Mouse (Mus musculus): ENCODE data around the gene Glis3. TPM values are rescaled to one million over a fixed set of nuclear protein-coding genes. Genes with fewer than 3 reads are reported as not detected.
A peak's percentile ranks its signal among the peaks of the same experiment; 100 is the strongest.

Glis3 gene
- 1 to 10 TPM in 3 of 4 experiments, under 1 TPM in 1; 0.98 to 1.7 (median 1.5) TPM for total RNA-seq (2022)

DNA sequence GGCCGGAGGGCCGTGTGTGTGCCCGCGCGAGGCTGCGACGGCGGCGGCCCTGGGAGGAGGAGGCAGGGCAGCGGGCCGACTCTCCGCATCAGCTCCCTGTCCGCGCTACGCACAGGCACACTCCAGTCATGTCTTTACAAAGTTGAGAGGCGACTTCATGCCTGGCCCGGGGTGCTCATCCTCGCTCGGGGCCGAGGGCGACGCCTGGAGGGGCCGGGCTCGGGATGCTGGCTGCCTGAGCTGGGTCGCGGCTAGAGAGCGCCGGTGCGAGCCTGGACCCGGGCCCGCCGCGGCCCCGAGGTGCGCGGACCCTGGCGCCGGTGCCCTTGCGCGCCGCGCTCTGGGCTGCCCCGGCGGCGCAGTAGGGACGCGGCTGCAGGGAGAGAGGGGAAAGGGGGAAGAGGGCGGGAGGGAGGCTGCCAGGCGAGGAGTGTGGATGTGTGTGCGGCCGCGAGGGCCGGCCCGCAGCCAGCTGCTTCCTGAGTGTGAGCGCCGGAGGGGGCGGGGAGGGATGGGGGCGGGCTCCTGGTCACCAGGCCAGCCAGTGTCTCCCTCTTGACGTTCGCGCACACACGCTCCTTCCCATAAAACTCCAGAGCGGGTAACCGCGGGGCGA lies at the start of gene Glis3:
Glis3 (minus strand) TSS at position 302 of the 616 bp plus-strand sequence.
- DNase-seq (ENCODE audit: low spot score) = peak; percentile 37

DNA sequence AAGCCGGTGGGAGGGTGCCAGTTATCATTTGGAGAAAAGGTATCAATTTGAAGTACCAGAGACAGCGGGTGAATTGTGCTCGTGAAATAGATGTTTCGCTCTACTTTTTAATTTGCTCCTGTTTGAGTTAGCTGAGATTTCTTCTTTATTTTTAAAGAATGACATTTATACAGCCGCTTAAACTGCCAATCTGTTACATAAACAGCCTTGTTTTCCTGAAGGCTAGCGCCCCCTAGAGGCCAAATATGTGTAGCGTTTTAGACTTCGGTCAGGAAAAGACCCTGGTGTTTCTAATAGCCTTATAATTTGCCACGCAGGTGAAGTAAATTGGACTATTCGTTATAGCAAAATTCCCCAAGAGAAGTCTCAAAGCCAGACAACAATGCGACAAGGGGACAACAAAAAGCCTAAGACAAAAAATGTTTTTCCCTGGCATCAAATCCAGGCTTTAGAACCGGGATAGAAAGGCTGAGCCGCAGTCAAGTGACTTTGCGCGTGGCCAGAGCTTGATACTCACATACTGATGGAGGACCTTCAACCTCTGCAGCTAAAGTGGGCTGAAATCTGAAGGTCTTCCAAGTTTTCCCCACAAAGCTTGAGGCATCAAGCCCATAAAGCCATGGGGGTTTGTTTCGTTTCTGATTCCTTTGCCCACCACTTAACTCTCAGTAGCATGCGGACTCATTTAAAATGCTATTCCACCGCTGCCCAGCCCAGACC lies 46.4 kb upstream of the Glis3 start:
- peak; percentile 75 for DNase-seq (ENCODE audit: low spot score)

- DNase-seq (ENCODE audit: low spot score) = no peak
These were observed 44.8 kb upstream of the Glis3 start for GRCm38 (mm10) chr19:28724641-28725040.

DNA sequence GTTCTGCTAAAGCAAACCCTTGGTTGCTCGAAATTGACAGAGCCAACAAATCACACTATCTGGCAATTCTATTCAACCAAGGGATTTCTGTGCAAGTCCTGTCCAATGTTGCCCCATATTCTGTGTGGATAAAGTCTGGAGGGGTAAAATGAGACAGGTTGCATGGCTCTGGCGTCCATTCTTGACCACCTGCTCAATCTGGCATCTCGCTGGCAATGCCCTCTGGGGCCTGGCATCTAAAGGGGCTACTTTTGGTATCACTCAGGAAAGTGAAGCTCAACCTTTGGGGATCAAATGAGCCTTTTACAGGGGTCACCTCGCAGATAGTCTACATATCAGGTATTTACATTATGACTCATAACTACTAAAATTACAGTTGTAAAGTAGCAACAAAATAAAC lies 42.7 kb upstream of the Glis3 start:
- no peak for DNase-seq (ENCODE audit: low spot score)

DNA sequence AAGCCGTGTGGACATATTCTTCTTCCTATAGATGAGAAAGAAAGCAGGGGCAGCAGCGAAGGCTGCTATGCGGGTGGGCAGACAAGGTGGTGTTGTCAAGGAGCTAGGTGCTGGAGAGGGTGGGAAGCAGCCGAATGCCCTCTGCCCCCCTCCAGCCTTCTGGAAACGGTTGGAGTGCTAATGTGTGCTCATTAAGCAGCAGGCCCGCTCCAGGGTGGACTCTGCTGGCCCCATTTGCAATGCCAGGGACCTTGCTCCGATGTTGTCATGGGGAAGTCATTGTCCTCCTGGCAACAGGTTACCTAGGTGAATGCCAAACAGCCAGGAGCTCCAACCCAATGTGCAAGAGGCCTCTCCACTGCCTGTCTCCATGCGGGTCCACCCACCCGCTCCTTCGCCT lies 42.0 kb upstream of the Glis3 start:
- no peak for DNase-seq (ENCODE audit: low spot score)

GRCm38 (mm10) chr19:28720016-28720415 lies 40.1 kb upstream of the Glis3 start:
- DNase-seq (ENCODE audit: low spot score) = no peak

DNA sequence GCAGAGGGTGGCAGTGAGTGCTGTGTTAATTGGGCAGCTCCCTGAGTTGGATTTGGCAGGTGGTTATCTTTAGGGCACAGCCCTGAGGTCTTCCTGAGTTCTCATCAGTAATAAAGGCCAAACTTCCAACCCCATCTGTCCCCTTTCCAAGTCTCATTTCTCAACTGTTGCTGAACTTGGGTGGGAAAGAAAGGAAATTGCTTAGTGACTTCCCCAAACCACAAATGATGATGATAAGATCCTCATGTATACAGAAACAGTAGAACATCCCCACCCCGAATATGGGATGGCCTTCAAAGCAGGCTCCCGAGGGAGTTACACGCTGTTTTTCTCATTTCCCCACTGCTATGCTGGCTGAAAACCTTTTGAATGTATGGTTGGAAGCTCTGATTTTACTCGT lies 34.8 kb upstream of the Glis3 start:
- peak; percentile 4 for DNase-seq (ENCODE audit: low spot score)

- DNase-seq (ENCODE audit: low spot score) = no peak
These were observed 17.8 kb upstream of the Glis3 start for GRCm38 (mm10) chr19:28697718-28698117.

- DNase-seq (ENCODE audit: low spot score) = no peak
These were observed 6.5 kb upstream of the Glis3 start for GRCm38 (mm10) chr19:28686398-28686797.

DNA sequence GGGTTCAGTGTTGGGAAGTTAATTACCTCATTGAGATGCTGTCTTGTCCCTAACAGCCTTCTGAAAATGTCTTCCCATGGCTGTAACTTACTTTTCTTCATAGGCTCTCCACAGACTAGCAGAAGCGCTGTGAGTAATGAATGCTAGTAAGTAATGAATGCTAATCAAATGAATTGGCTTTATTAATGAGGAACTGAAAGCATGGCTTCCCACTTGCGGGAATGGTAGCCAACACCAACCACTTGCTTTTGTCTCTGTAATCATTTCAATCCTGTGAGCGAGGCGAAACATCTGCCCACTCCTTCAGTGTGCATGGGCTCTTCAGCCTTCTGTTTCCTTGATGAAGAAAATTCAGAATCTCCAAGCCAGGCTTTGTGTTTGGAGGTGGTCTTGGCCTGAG lies 5.6 kb upstream of the Glis3 start:
- no peak for DNase-seq (ENCODE audit: low spot score)

DNA sequence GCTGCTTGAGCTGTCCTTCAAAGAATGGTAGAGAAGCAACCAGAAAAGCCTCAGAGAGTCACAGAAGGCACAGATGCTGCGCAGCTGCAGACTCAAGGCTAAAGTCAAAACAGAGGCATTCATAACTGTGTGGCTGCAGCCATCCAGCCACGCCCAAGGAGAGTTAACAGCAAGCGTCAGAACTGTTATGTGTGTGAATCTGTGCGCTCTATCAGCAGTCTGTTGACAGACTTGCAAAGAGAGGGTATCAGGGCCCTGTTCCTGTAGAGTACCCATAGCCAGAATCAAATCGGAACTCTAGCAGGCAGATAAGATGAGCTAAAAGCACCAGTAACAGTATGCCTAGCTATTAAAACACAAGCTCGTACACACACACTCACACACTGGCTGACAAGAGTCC lies 4.5 kb upstream of the Glis3 start:
- DNase-seq (ENCODE audit: low spot score) = no peak

DNA sequence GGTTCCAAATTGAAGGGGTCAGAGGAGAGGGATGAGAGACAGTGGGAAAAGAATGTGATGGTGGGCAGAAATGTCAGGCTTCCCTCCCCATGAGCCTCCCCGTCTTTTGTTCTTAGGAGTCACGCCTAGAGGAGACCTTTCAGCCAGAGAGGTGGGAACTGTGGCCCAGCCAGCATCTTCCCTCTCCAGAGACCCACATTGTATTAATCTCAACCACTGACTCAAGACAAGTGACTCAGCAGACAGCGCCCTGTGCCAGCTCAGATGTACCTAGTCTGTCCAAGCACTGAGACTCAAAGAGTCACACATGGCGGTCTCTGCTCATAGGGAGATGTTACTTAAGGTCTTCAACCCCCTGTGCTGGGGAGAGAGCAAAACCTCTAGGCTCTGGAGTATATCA lies 3.5 kb upstream of the Glis3 start:
- no peak for DNase-seq (ENCODE audit: low spot score)

- no peak for DNase-seq (ENCODE audit: low spot score)
These were observed 544 bp downstream of the Glis3 start for GRCm38 (mm10) chr19:28679291-28679775.

DNA sequence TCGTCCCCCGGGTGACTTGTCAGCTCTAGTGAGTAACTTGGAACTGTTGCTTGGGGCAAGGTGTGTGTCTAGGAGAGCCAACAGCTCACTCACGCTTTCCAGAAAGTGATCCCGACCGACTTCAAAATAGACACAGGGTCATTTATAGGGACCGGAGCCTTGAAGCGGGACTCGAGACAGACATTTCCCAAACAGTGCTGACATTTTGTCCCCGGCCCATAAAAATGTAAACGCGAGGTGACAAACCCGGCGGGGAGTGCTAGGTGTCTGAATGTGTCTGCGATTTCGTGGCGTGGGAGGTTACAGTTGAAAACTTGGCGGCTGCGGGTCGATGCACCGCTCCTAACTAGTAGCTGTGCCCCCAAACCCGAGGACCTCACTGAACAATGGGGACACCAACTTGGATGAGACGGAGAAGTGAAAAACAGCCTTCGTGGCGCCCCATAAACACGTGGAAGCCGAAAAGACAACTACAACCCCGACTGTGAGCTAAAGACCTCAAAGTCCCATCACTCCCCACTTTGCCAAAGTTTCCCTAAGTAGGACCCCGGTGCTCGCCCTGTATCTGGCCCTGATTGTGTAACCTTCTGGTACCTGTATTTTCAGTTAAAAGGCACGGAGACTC lies 1.1 kb downstream of the Glis3 start:
- DNase-seq (ENCODE audit: low spot score) = no peak

- peak; percentile 36 for DNase-seq (ENCODE audit: low spot score)
These were observed 2.0 kb downstream of the Glis3 start for GRCm38 (mm10) chr19:28677728-28678438.

DNA sequence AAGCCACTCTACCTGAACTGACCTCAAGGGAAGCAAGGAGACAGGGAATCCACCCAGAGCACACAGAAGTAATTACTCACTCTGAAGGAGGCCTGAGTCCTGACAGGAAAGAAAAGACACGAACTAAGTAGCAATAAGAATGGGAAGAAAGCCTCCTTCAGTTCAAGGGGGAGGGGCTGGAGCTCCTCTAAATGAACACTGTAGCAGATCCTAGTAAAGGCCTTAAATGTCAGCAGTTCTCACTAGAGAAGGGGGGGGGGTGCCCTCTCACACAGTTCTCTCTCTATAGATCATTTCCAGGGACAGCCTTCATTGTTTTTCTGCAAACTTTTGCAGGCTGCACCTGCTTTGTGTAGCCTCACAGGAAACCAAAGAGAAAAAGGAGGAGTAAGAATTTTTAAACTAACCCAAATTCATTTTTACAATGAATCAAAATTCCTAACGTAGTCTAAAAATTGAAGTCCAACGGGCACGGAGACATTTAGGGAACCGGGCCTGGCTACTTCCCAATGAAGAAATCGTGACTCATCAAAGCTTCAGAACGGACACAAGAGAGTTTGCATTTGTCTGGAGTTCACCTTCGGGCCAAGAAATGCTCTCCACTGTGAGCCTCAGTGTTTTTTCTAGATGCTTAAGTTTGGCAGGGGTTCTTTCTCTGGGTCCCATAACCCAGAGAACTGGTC lies 2.7 kb downstream of the Glis3 start:
- peak; percentile 32 for DNase-seq (ENCODE audit: low spot score)

- DNase-seq (ENCODE audit: low spot score) = peak; percentile 72
These were observed 16.1 kb downstream of the Glis3 start for GRCm38 (mm10) chr19:28663781-28664180.

DNA sequence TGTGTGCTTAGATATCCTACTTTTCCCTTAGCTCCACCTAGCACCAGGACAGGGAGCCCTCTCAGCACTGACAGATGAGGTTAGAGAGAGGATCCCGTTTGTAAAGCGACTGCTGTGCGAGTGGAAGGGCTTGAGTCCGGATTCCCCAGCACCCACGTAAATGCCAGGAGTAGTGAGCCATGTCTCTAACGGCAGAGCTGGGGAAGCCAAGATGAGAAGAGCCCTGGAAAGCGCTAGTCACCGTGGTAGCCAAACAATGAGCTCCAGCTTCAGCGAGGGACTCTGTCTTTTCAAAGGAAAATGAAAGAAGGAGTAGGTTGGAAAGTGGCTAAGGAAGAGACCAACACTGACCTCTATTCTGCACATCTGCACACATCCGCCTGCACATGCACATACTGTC lies 16.7 kb downstream of the Glis3 start:
- no peak for DNase-seq (ENCODE audit: low spot score)

- no peak for DNase-seq (ENCODE audit: low spot score)
These were observed 17.4 kb downstream of the Glis3 start for GRCm38 (mm10) chr19:28662474-28662873.

- no peak for DNase-seq (ENCODE audit: low spot score)
These were observed 19.0 kb downstream of the Glis3 start for GRCm38 (mm10) chr19:28660912-28661311.

DNA sequence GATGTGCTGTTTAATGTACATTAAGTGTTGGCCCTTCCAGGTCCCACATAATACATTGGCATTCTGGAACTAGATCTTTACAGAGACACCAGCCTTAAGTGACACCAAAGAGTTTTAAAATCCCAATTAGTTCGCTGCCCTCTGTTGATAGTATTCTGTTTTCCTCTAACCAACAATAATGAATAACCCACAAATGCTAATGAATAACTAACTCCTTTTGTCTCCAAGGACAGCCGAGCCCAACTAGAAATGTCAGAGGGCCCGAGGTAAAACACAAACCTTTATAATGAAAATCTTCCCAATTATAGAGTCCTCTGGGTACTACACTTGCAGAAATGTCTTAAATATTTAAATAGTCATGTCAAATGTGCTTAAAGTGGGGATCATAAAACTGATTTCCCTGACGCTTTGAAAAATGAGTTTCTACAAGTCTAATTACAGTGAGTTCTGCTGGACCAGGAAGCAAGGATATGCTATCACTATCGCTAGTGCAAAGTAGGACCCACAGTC lies 22.1 kb downstream of the Glis3 start:
- DNase-seq (ENCODE audit: low spot score) = no peak

Measured in heart, adult 8-10 months (tissue).